Mouse (Mus musculus): ENCODE data around the gene Sh3rf1.

Gene Sh3rf1

GRCm38 (mm10) chr8:61223283-61223682 is 389 bp upstream of the Sh3rf1 start:
- DNase-seq (ENCODE audit: low read depth) = peak; percentile 24

- peak; percentile 59 for DNase-seq (ENCODE audit: low read depth)
These were observed 864 bp downstream of the Sh3rf1 start for GRCm38 (mm10) chr8:61224380-61225092.

GRCm38 (mm10) chr8:61225581-61226395 is 2.1 kb downstream of the Sh3rf1 start:
- no peak for DNase-seq (ENCODE audit: low read depth)

- no peak for DNase-seq (ENCODE audit: low read depth)
These were observed 3.0 kb downstream of the Sh3rf1 start for GRCm38 (mm10) chr8:61226632-61227031.

GRCm38 (mm10) chr8:61228678-61229077 is 5.0 kb downstream of the Sh3rf1 start:
- no peak for DNase-seq (ENCODE audit: low read depth)

GRCm38 (mm10) chr8:61229511-61230195 is 6.0 kb downstream of the Sh3rf1 start:
- DNase-seq (ENCODE audit: low read depth) = no peak

- DNase-seq (ENCODE audit: low read depth) = no peak
These were observed 7.4 kb downstream of the Sh3rf1 start for GRCm38 (mm10) chr8:61230881-61231755.

GRCm38 (mm10) chr8:61235499-61235898 is 11.8 kb downstream of the Sh3rf1 start:
- no peak for DNase-seq (ENCODE audit: low read depth)

- no peak for DNase-seq (ENCODE audit: low read depth)
These were observed 13.0 kb downstream of the Sh3rf1 start for GRCm38 (mm10) chr8:61236506-61237268.

GRCm38 (mm10) chr8:61239576-61239975 is 15.9 kb downstream of the Sh3rf1 start:
- DNase-seq (ENCODE audit: low read depth) = no peak

- DNase-seq (ENCODE audit: low read depth) = no peak
These were observed 17.6 kb downstream of the Sh3rf1 start for GRCm38 (mm10) chr8:61241229-61241628.

- no peak for DNase-seq (ENCODE audit: low read depth)
These were observed 19.2 kb downstream of the Sh3rf1 start for GRCm38 (mm10) chr8:61242896-61243295.

GRCm38 (mm10) chr8:61243491-61243890 is 19.8 kb downstream of the Sh3rf1 start:
- DNase-seq (ENCODE audit: low read depth) = no peak

- DNase-seq (ENCODE audit: low read depth) = no peak
These were observed 20.5 kb downstream of the Sh3rf1 start for GRCm38 (mm10) chr8:61244157-61244556.

GRCm38 (mm10) chr8:61247270-61248025 is 23.8 kb downstream of the Sh3rf1 start:
- no peak for DNase-seq (ENCODE audit: low read depth)

- DNase-seq (ENCODE audit: low read depth) = no peak
These were observed 25.8 kb downstream of the Sh3rf1 start for GRCm38 (mm10) chr8:61249511-61249910.

GRCm38 (mm10) chr8:61254196-61254595 is 30.5 kb downstream of the Sh3rf1 start:
- no peak for DNase-seq (ENCODE audit: low read depth)

GRCm38 (mm10) chr8:61258828-61259227 is 35.2 kb downstream of the Sh3rf1 start:
- no peak for DNase-seq (ENCODE audit: low read depth)

GRCm38 (mm10) chr8:61259526-61259925 is 35.9 kb downstream of the Sh3rf1 start:
- DNase-seq (ENCODE audit: low read depth) = no peak

- no peak for DNase-seq (ENCODE audit: low read depth)
These were observed 36.9 kb downstream of the Sh3rf1 start for GRCm38 (mm10) chr8:61260530-61260929.
